In genomic region chr11:113680954-113681353, GRCm38 (mm10) we compare ENCODE assay signal across 17 mouse cellular contexts. TPM values are rescaled to one million over a fixed set of nuclear protein-coding genes. Genes with fewer than 3 reads are reported as not detected.
A peak's percentile ranks its signal among the peaks of the same experiment; 100 is the strongest.
DNase-seq lines count a peak whose midpoint lies in the region; ATAC-seq and TF ChIP-seq lines count a peak whose summit lies in the region.
"Had no signal": no experiment of that assay in that cellular context is flagged by ENCODE, and none has a peak within 500 bp of the region (broad histone marks: within the 10 kb centered on the region; RNA-seq: fewer than 3 reads in every experiment).

No protein-coding gene starts in this region.

- 58% methylated on average over 2 of the region's 2 CpGs for WGBS in heart, embryonic 12.5 days
- 60% methylated on average over 2 of the region's 2 CpGs for WGBS in liver, adult 2 months

- H3K9ac ChIP-seq in heart, embryonic 12.5 days, result no peak overlapping the region
- 0 out of 2 replicates have a peak overlapping the region, but pooled peaks have one; percentile 14 for H3K9ac ChIP-seq in liver, adult 2 months (ENCODE audit: low read depth, low read length)
- H3K9ac ChIP-seq: embryonic facial prominence, embryonic 15.5 days; hindbrain, embryonic 14.5 days; midbrain, embryonic 12.5 days had no signal

- no peak overlapping the region for H3K4me3 ChIP-seq in heart, embryonic 12.5 days
- peak overlapping the region; percentile 5 for H3K4me3 ChIP-seq in testis, adult 2 months (ENCODE audit: control insufficient read depth, low read depth, low read length)
- no peak overlapping the region for H3K4me3 ChIP-seq in liver, adult 2 months (ENCODE audit: insufficient read depth, low read depth, low read length)
- H3K4me3 ChIP-seq: embryonic facial prominence, embryonic 15.5 days; midbrain, embryonic 12.5 days had no signal

- no peak for DNase-seq in heart, adult 11 months
- no peak for DNase-seq in testis, postnatal 14 days (ENCODE audit: low spot score)
- no peak for DNase-seq in liver, adult 2 months (ENCODE audit: extremely low read depth, low read depth, low spot score)
- DNase-seq in thymus, postnatal 14 days, result no peak
- no peak for DNase-seq in gastrocnemius, postnatal 4 days (ENCODE audit: low spot score in 2 of 2)
- no peak for DNase-seq in urinary bladder, postnatal 25 days (ENCODE audit: low spot score)
- DNase-seq: adrenal gland, adult 2 months; kidney, adult 8-10 months; thymus, postnatal 25 days had no signal

- H3K4me2 ChIP-seq in heart, embryonic 12.5 days, result peak overlapping the region; percentile 18; the same call in 1 of the 2 replicates
- H3K4me2 ChIP-seq: embryonic facial prominence, embryonic 15.5 days; hindbrain, embryonic 14.5 days; midbrain, embryonic 12.5 days had no signal

- peak; percentile 68 for ATAC-seq in heart, embryonic 12.5 days (ENCODE audit: insufficient number of reproducible peaks, low FRiP score)
- ATAC-seq: CD4-positive, CD25-positive, alpha-beta regulatory T cell, adult 4 months had no signal

- no peak for TF ChIP-seq POLR2A in testis, adult 2 months (IDR thresholded peaks at IDR 0.05; ENCODE audit: control insufficient read depth, low read depth, low read length)
- no peak for TF ChIP-seq POLR2A in liver, adult 2 months (IDR thresholded peaks at IDR 0.05; ENCODE audit: extremely low read depth, insufficient read depth, low read length)

- H3K79me2 ChIP-seq in liver, adult 2 months (ENCODE audit: control insufficient read depth, insufficient read depth, low read length), result peaks cover 46% of the 10 kb centered on the region

- peaks cover 48% of the 10 kb centered on the region for H3K4me1 ChIP-seq in heart, embryonic 12.5 days (replicated peaks)
- peaks cover 8% of the 10 kb centered on the region for H3K4me1 ChIP-seq in testis, adult 2 months (ENCODE audit: control insufficient read depth, insufficient read depth, low read length)
- peaks cover 9% of the 10 kb centered on the region for H3K4me1 ChIP-seq in liver, adult 2 months (ENCODE audit: control insufficient read depth, insufficient read depth, low read length)

- H3K27ac ChIP-seq in heart, embryonic 12.5 days (ENCODE audit: poor library complexity, severe bottlenecking), result peak overlapping the region; percentile 71
- no peak overlapping the region for H3K27ac ChIP-seq in testis, adult 2 months (ENCODE audit: control insufficient read depth, insufficient read depth, low read depth, low read length)
- H3K27ac ChIP-seq in liver, adult 2 months (replicated peaks; ENCODE audit: insufficient read depth, low read depth, low read length), result peak overlapping the region; percentile 42
- H3K27ac ChIP-seq: embryonic facial prominence, embryonic 15.5 days; hindbrain, embryonic 14.5 days; midbrain, embryonic 12.5 days had no signal

- no peak for TF ChIP-seq CTCF in testis, adult 2 months (IDR thresholded peaks at IDR 0.05; ENCODE audit: control insufficient read depth, insufficient read depth, insufficient replicate concordance, low read depth, low read length)
- no peak for TF ChIP-seq CTCF in liver, adult 2 months (IDR thresholded peaks at IDR 0.05; ENCODE audit: low read depth, low read length)

- no peaks in the 10 kb centered on the region for H3K27me3 ChIP-seq in heart, embryonic 12.5 days (replicated peaks)
- no peaks in the 10 kb centered on the region for H3K27me3 ChIP-seq in testis, adult 2 months (ENCODE audit: control insufficient read depth, insufficient read depth, low read length)
- H3K27me3 ChIP-seq in liver, adult 2 months (ENCODE audit: control insufficient read depth, insufficient read depth, low read length), result no peaks in the 10 kb centered on the region
- H3K27me3 ChIP-seq: embryonic facial prominence, embryonic 15.5 days; midbrain, embryonic 12.5 days had no signal

- no peaks in the 10 kb centered on the region for H3K9me3 ChIP-seq in heart, embryonic 12.5 days (replicated peaks)
- H3K9me3 ChIP-seq: embryonic facial prominence, embryonic 15.5 days; midbrain, embryonic 12.5 days had no signal

- peaks cover 18% of the 10 kb centered on the region for H3K36me3 ChIP-seq in heart, embryonic 12.5 days
- H3K36me3 ChIP-seq in testis, adult 2 months (ENCODE audit: control insufficient read depth, insufficient read depth, low read length), result peaks cover 4% of the 10 kb centered on the region
- H3K36me3 ChIP-seq in liver, adult 2 months (ENCODE audit: control insufficient read depth, insufficient read depth, low read length), result peaks cover 6% of the 10 kb centered on the region; the same call in 1 of the 2 replicates

RNA-seq across cellular contexts. Expression of gene Fam104a, which starts 3.0 kb away (rescaled TPM):
- polyA plus RNA-seq in heart, embryonic 12.5 days (2016; fragmentation: Nextera tagmentation; extraction: Ambion mirVana), result 53.0 and 53.3 TPM in 2 replicates
- polyA plus RNA-seq in testis, adult 2 months (2012; rRNA removed), result 143 and 168 TPM in 2 replicates
- total RNA-seq in liver, adult 2 months (2014; rRNA removed), result 4.5 and 5.6 TPM in 2 replicates
- polyA plus RNA-seq in liver, adult 2 months (2012; rRNA removed), result 15.2 and 16.4 TPM in 2 replicates
- total RNA-seq in gastrocnemius, postnatal 4 days (2021), result 10 to 100 TPM; 29.4 to 31.3 TPM

RNA-seq across cellular contexts. Expression of gene D11Wsu47e, which starts 3.3 kb away (rescaled TPM):
- polyA plus RNA-seq in heart, embryonic 12.5 days (2016; fragmentation: Nextera tagmentation; extraction: Ambion mirVana), result 19.0 and 20.7 TPM in 2 replicates
- 226 and 236 TPM in 2 replicates for polyA plus RNA-seq in testis, adult 2 months (2012; rRNA removed)
- total RNA-seq in liver, adult 2 months (2014; rRNA removed), result 4.1 and 5.0 TPM in 2 replicates
- 3.3 and 4.5 TPM in 2 replicates for polyA plus RNA-seq in liver, adult 2 months (2012; rRNA removed)
- total RNA-seq in gastrocnemius, postnatal 4 days (2021), result 10 to 100 TPM; 11.3 to 16.7 TPM

RNA-seq across cellular contexts. Expression of gene Cpsf4l, which starts 28.9 kb away (rescaled TPM):
- polyA plus RNA-seq in heart, embryonic 12.5 days (2016; fragmentation: Nextera tagmentation; extraction: Ambion mirVana), result not detected in 2 replicates
- 74.1 and 80.7 TPM in 2 replicates for polyA plus RNA-seq in testis, adult 2 months (2012; rRNA removed)
- total RNA-seq in liver, adult 2 months (2014; rRNA removed), result 6.0 and 9.9 TPM in 2 replicates
- polyA plus RNA-seq in liver, adult 2 months (2012; rRNA removed), result 2.9 and 3.0 TPM in 2 replicates
- not detected for total RNA-seq in gastrocnemius, postnatal 4 days (2021)
- total RNA-seq: heart, adult 8-10 months; left cerebral cortex, postnatal 10 days had no signal
- polyA plus RNA-seq: adrenal gland, adult 2 months had no signal

RNA-seq across cellular contexts. Expression of gene Slc39a11, which starts 31.1 kb away (rescaled TPM):
- polyA plus RNA-seq in heart, embryonic 12.5 days (2016; fragmentation: Nextera tagmentation; extraction: Ambion mirVana), result 19.0 and 22.4 TPM in 2 replicates
- polyA plus RNA-seq in testis, adult 2 months (2012; rRNA removed), result 8.1 and 8.9 TPM in 2 replicates
- 18.8 and 21.5 TPM in 2 replicates for total RNA-seq in liver, adult 2 months (2014; rRNA removed)
- polyA plus RNA-seq in liver, adult 2 months (2012; rRNA removed), result 22.8 and 27.2 TPM in 2 replicates
- total RNA-seq in gastrocnemius, postnatal 4 days (2021), result 1 to 10 TPM; 8.2 to 8.9 TPM

RNA-seq across cellular contexts. Expression of gene Cog1, which starts 32.0 kb away (rescaled TPM):
- polyA plus RNA-seq in heart, embryonic 12.5 days (2016; fragmentation: Nextera tagmentation; extraction: Ambion mirVana), result 20.9 and 21.7 TPM in 2 replicates
- 50.2 and 58.0 TPM in 2 replicates for polyA plus RNA-seq in testis, adult 2 months (2012; rRNA removed)
- total RNA-seq in liver, adult 2 months (2014; rRNA removed), result 6.0 and 8.3 TPM in 2 replicates
- polyA plus RNA-seq in liver, adult 2 months (2012; rRNA removed), result 14.6 and 17.7 TPM in 2 replicates
- total RNA-seq in gastrocnemius, postnatal 4 days (2021), result 10 to 100 TPM; 23.0 to 26.6 TPM

Comparison
In these comparisons a context has a peak if more than half of its experiments do, and no peak if none do; other contexts are left out.
1. RNA of gene D11Wsu47e, which starts 3.3 kb away (polyA plus RNA-seq): 226 to 236 TPM in testis, adult 2 months; 19.0 to 20.7 TPM in heart, embryonic 12.5 days and 3.3 to 4.5 TPM in liver, adult 2 months; every median in the first group is over 10 times any median in the second.
2. RNA of gene Cpsf4l, which starts 28.9 kb away (polyA plus RNA-seq): 74.1 to 80.7 TPM in testis, adult 2 months; 2.9 to 3.0 TPM in liver, adult 2 months and not detected in heart, embryonic 12.5 days; every median in the first group is over 10 times any median in the second.